In the genomic region with DNA sequence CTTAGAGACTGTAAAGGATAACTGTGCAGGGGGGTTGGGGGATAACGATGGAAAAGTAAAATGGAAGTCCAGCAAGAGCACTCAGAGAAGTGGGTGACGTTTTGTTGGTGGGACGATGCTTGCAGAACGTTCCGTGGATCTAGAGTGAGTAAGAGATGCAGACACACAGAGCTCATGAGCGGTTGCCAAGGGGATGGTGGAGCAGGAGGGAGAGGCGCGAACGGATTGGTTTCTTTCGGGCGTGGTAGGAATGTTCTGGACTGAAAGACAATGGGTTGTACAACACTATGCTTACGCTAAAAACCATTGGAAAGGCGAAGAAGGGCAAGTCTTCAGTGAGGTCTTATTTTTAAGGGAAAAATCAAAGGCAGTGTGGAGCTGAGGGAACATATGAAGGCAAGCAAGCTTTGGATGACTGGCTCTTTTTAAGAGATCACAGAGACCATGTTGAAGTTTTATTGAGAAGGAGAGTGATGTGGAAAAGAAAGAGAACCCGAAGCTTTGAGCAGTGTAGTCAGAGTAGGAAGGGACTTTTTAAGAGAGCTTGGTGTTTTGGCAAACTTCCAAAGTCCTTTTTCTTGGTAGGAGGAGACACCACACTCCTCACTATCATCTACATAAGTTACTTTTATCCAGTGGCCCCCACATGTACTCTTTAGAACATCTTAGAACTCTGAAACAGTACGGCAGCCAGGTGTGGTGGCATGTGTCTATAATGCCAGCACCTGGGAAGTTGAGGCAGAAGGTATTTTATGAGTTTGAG, we compare ENCODE assay signal across 19 mouse cellular contexts.
DNase-seq lines count a peak whose midpoint lies in the region; ATAC-seq and TF ChIP-seq lines count a peak whose summit lies in the region.
"Had no signal": no experiment of that assay in that cellular context is flagged by ENCODE, and none has a peak within 500 bp of the region (broad histone marks: within the 10 kb centered on the region; RNA-seq: fewer than 3 reads in every experiment).

No protein-coding gene starts in this region.

- H3K27me3 ChIP-seq in lung, embryonic 14.5 days (ENCODE audit: insufficient read depth, low read length): no peaks in the 10 kb centered on the region
- no peaks in the 10 kb centered on the region for H3K27me3 ChIP-seq in forebrain, embryonic 14.5 days (replicated peaks; ENCODE audit: control insufficient read depth, insufficient read depth, low read length)
- H3K27me3 ChIP-seq: hindbrain, embryonic 12.5 days; intestine, embryonic 15.5 days; lung, embryonic 15.5 days had no signal

- no peak overlapping the region for H3K9ac ChIP-seq in lung, embryonic 14.5 days
- H3K9ac ChIP-seq in forebrain, embryonic 14.5 days (ENCODE audit: low read length): no peak overlapping the region
- H3K9ac ChIP-seq: hindbrain, embryonic 12.5 days; intestine, embryonic 15.5 days; lung, embryonic 15.5 days had no signal

- H3K4me2 ChIP-seq in lung, embryonic 14.5 days: no peak overlapping the region
- no peak overlapping the region for H3K4me2 ChIP-seq in forebrain, embryonic 14.5 days (ENCODE audit: low read length)
- H3K4me2 ChIP-seq: hindbrain, embryonic 12.5 days; intestine, embryonic 15.5 days; liver, embryonic 11.5 days; lung, embryonic 15.5 days had no signal

- no peaks in the 10 kb centered on the region for H3K36me3 ChIP-seq in lung, embryonic 14.5 days (ENCODE audit: insufficient read depth)
- no peaks in the 10 kb centered on the region for H3K36me3 ChIP-seq in forebrain, embryonic 14.5 days (ENCODE audit: control insufficient read depth, insufficient read depth, low read length)
- H3K36me3 ChIP-seq: hindbrain, embryonic 12.5 days; intestine, embryonic 15.5 days; lung, embryonic 15.5 days had no signal

- H3K9me3 ChIP-seq in lung, embryonic 14.5 days (ENCODE audit: low read depth, low read length): no peaks in the 10 kb centered on the region
- no peaks in the 10 kb centered on the region for H3K9me3 ChIP-seq in forebrain, embryonic 14.5 days (replicated peaks; ENCODE audit: control insufficient read depth, low read length)
- H3K9me3 ChIP-seq: embryonic facial prominence, embryonic 10.5 days; hindbrain, embryonic 12.5 days; intestine, embryonic 15.5 days; lung, embryonic 15.5 days had no signal

- DNase-seq in frontal cortex, postnatal 10 days (ENCODE audit: low spot score in 2 of 2): no peak
- peak; percentile 70 for DNase-seq in lung, embryonic 14.5 days
- DNase-seq in lung, postnatal 25 days (ENCODE audit: low spot score): no peak
- DNase-seq in layer of hippocampus, adult 9-11 months: peak; percentile 28
- peak; percentile 26 for DNase-seq in right cerebral cortex, postnatal 25 days
- DNase-seq in forebrain, embryonic 14.5 days (ENCODE audit: low spot score): no peak
- DNase-seq in thymus, postnatal 14 days: no peak
- DNase-seq: adrenal gland, postnatal 25 days; cerebellum, postnatal 14 days; heart, adult 2 months; kidney, postnatal 14 days; thymus, postnatal 4 days had no signal

- no peak for TF ChIP-seq CTCF in lung, embryonic 14.5 days (IDR thresholded peaks at IDR 0.05; ENCODE audit: low read depth)

- H3K4me3 ChIP-seq in lung, embryonic 14.5 days (ENCODE audit: low read depth, low read length): no peak overlapping the region
- no peak overlapping the region for H3K4me3 ChIP-seq in forebrain, embryonic 14.5 days (ENCODE audit: low read depth, low read length)
- H3K4me3 ChIP-seq: embryonic facial prominence, embryonic 10.5 days; erythroblast, embryonic 14.5 days; heart, adult 2 months; hindbrain, embryonic 12.5 days; intestine, embryonic 15.5 days; lung, embryonic 15.5 days had no signal

- peak; percentile 89 for ATAC-seq in frontal cortex, adult (ENCODE audit: low TSS enrichment)
- ATAC-seq in lung, embryonic 14.5 days (ENCODE audit: insufficient read depth): no peak
- no peak for ATAC-seq in forebrain, embryonic 14.5 days
- ATAC-seq: intestine, embryonic 15.5 days had no signal

- H3K4me1 ChIP-seq in lung, embryonic 14.5 days (ENCODE audit: insufficient read depth): no peaks in the 10 kb centered on the region
- H3K4me1 ChIP-seq in forebrain, embryonic 14.5 days (ENCODE audit: control insufficient read depth, insufficient read depth, low read length): no peaks in the 10 kb centered on the region
- H3K4me1 ChIP-seq: embryonic facial prominence, embryonic 10.5 days; hindbrain, embryonic 12.5 days; intestine, embryonic 15.5 days; lung, embryonic 15.5 days had no signal

- WGBS in lung, embryonic 14.5 days: 84% methylated on average over 15 of the region's 15 CpGs
- WGBS in forebrain, embryonic 14.5 days: 89% methylated on average over 15 of the region's 15 CpGs

- H3K27ac ChIP-seq in lung, embryonic 14.5 days (ENCODE audit: low read depth): no peak overlapping the region
- no peak overlapping the region for H3K27ac ChIP-seq in forebrain, embryonic 14.5 days (ENCODE audit: low read depth, low read length)
- H3K27ac ChIP-seq: embryonic facial prominence, embryonic 10.5 days; heart, adult 2 months; hindbrain, embryonic 12.5 days; intestine, embryonic 15.5 days; lung, embryonic 15.5 days had no signal

Comparison
In these comparisons a context has a peak if more than half of its experiments do, and no peak if none do; other contexts are left out.
1. DNase-seq: peak in lung, embryonic 14.5 days (single experiment), layer of hippocampus, adult 9-11 months (single experiment) and right cerebral cortex, postnatal 25 days (single experiment); none in frontal cortex, postnatal 10 days (0 of 2), lung, postnatal 25 days (single experiment), forebrain, embryonic 14.5 days (single experiment) and thymus, postnatal 14 days (single experiment).